Mouse (Mus musculus) stomach, embryonic 14.5 days (tissue): Measurements from ENCODE around the gene Nuak1. TPM values are rescaled to one million over a fixed set of nuclear protein-coding genes. Genes with fewer than 3 reads are reported as not detected.

Experiments
- ATAC-seq: fragments of 200-750 bp; cut with Nextera tagmentation; 2 replicates; pipeline ENCODE4 v1.8.0; 2017; ENCODE audit warnings: low read depth, moderate TSS enrichment; ENCODE audit not compliant: insufficient number of reproducible peaks, insufficient read depth, low FRiP score
- H3K27ac ChIP-seq: fragments of 300-500 bp; sonication (generic); 2 replicates; pipeline ENCODE4 v1.5.1; 2014; ENCODE audit warnings: mild to moderate bottlenecking, low read length, moderate library complexity, mixed read lengths
- H3K27me3 ChIP-seq: fragments of 300-500 bp; sonication (generic); 2 replicates; pipeline ENCODE4 v1.6.1; 2014; ENCODE audit warnings: low read length, control low read depth, mixed read lengths; ENCODE audit not compliant: control insufficient read depth, insufficient read depth
- H3K36me3 ChIP-seq: fragments of 300-500 bp; sonication (generic); 2 replicates; pipeline ENCODE4 v1.6.1; 2014; ENCODE audit warnings: mild to moderate bottlenecking, control low read depth, low read length, moderate library complexity, mixed read lengths; ENCODE audit not compliant: control insufficient read depth, insufficient read depth
- H3K4me1 ChIP-seq: fragments of 300-500 bp; sonication (generic); 2 replicates; pipeline ENCODE4 v1.6.1; 2014; ENCODE audit warnings: low read length, control low read depth, mixed read lengths; ENCODE audit not compliant: control insufficient read depth, insufficient read depth
- H3K4me2 ChIP-seq: fragments of 300-500 bp; sonication (generic); replicated peaks from 2 replicates; pipeline ENCODE4 v1.6.1; 2014; ENCODE audit warnings: low read depth, low read length, control low read depth
- H3K4me3 ChIP-seq: fragments of 300-500 bp; sonication (generic); 2 replicates; pipeline ENCODE4 v1.5.1; 2014; ENCODE audit warnings: low read depth, low read length, control low read depth
- H3K9ac ChIP-seq: fragments of 300-500 bp; sonication (generic); replicated peaks from 2 replicates; pipeline ENCODE4 v1.6.1; 2014; ENCODE audit warnings: low read depth, mild to moderate bottlenecking, control low read depth, low read length, moderate library complexity, mixed read lengths
- H3K9me3 ChIP-seq: fragments of 300-500 bp; sonication (generic); 2 replicates; pipeline ENCODE4 v1.6.1; 2016; ENCODE audit warnings: low read depth, low read length, control low read depth; ENCODE audit not compliant: control insufficient read depth
- WGBS: fragments of 180-500 bp; shearing (Covaris S2); extraction: QIAGEN DNeasy Blood & Tissue Kit; methylation state at CpG from one replicate; pipeline ENCODE4 v1.1.7; 2014; 5-methylcytosine and 5-hydroxymethylcytosine counted together
- polyA plus RNA-seq: library from polyadenylated mRNA; unstranded; fragments of >200 nt; fragmentation: Nextera tagmentation; extraction: Ambion mirVana; gene quantifications from 2 replicates; pipeline ENCODE4 v1.2.1, GENCODE M21; 2014

Gene Nuak1
- polyA plus RNA-seq, 1 experiment from 2014 or later: 0.94 TPM

- H3K9me3 ChIP-seq: no peaks in the 10 kb centered on the region
- no peaks in the 10 kb centered on the region for H3K4me1 ChIP-seq
- H3K27me3 ChIP-seq: no peaks in the 10 kb centered on the region
- H3K4me3 ChIP-seq: no peak overlapping the region
- ATAC-seq: no peak
- H3K36me3 ChIP-seq: no peaks in the 10 kb centered on the region
- no peak overlapping the region for H3K27ac ChIP-seq
- H3K4me2 ChIP-seq: no peak overlapping the region
- no peak overlapping the region for H3K9ac ChIP-seq
- WGBS: 77% methylated on average over 7 of the region's 7 CpGs
Observed at GRCm38 (mm10) chr10:84365166-84365865, 75.1 kb downstream of the Nuak1 start.

DNA sequence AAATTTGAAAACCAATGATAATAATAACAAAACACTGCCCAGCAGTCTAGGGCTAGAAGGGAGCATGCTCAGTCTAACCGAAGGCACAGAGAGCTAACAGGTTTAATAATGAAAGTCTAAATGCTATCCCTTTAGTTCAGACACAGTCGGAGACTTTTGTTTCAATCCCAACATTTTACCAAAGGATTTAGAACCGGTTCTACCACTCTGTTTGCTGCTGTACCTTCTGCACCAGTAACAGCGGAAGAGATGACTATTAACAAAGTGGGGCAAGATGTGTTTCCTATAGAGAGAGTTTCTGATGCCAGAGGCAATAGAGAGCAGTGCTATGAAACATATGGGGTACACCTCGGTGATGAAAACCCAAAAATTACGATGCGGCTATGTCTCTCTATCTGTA, 76.6 kb downstream of the Nuak1 start:
- H3K9ac ChIP-seq: no peak overlapping the region
- H3K4me1 ChIP-seq: no peaks in the 10 kb centered on the region
- H3K4me3 ChIP-seq: no peak overlapping the region
- H3K27me3 ChIP-seq: no peaks in the 10 kb centered on the region
- H3K27ac ChIP-seq: no peak overlapping the region
- H3K4me2 ChIP-seq: no peak overlapping the region
- H3K36me3 ChIP-seq: no peaks in the 10 kb centered on the region
- no peak for ATAC-seq
- no peaks in the 10 kb centered on the region for H3K9me3 ChIP-seq
- 80% methylated on average over 7 of the region's 7 CpGs for WGBS

GRCm38 (mm10) chr10:84360953-84361352, 79.4 kb downstream of the Nuak1 start:
- 82% methylated on average over 4 of the region's 4 CpGs for WGBS
- H3K4me3 ChIP-seq: no peak overlapping the region
- no peaks in the 10 kb centered on the region for H3K27me3 ChIP-seq
- H3K4me2 ChIP-seq: no peak overlapping the region
- ATAC-seq: no peak
- no peaks in the 10 kb centered on the region for H3K36me3 ChIP-seq
- no peak overlapping the region for H3K27ac ChIP-seq
- no peaks in the 10 kb centered on the region for H3K9me3 ChIP-seq
- H3K9ac ChIP-seq: no peak overlapping the region
- no peaks in the 10 kb centered on the region for H3K4me1 ChIP-seq

- H3K9me3 ChIP-seq: no peaks in the 10 kb centered on the region
- 88% methylated on average over 9 of the region's 9 CpGs for WGBS
- H3K36me3 ChIP-seq: no peaks in the 10 kb centered on the region
- no peak for ATAC-seq
- no peaks in the 10 kb centered on the region for H3K27me3 ChIP-seq
- no peak overlapping the region for H3K4me2 ChIP-seq
- no peak overlapping the region for H3K27ac ChIP-seq
- H3K9ac ChIP-seq: no peak overlapping the region
- no peaks in the 10 kb centered on the region for H3K4me1 ChIP-seq
- H3K4me3 ChIP-seq: no peak overlapping the region
Observed at GRCm38 (mm10) chr10:84360391-84360790, 80.0 kb downstream of the Nuak1 start.

DNA sequence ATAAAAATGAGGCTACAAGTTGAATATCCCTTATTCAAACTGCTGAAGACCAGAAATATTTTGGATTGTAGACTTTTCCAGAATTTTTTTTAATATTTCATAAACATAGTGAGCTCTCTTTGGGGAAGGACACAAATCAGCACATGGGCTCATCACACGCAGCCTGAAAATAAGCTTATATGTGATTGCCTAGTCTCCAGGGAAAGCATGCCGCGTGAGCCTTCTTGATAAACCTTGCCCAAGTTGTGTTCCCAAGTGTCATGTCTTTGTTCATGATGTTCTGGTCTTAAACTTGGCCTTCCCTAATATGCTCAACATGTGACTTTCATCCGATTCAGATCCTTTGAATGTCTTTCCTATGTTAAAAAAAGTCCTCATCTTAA, 81.7 kb downstream of the Nuak1 start:
- no peak for ATAC-seq
- Histone ChIP-seq H3K27ac (no peak overlapping the region), H3K4me3 (no peak overlapping the region), H3K9me3 (no peaks in the 10 kb centered on the region), H3K4me2 (no peak overlapping the region), H3K9ac (no peak overlapping the region), H3K36me3 (no peaks in the 10 kb centered on the region), H3K27me3 (no peaks in the 10 kb centered on the region), H3K4me1 (no peaks in the 10 kb centered on the region)
- WGBS: 95% methylated on average over 4 of the region's 4 CpGs

DNA sequence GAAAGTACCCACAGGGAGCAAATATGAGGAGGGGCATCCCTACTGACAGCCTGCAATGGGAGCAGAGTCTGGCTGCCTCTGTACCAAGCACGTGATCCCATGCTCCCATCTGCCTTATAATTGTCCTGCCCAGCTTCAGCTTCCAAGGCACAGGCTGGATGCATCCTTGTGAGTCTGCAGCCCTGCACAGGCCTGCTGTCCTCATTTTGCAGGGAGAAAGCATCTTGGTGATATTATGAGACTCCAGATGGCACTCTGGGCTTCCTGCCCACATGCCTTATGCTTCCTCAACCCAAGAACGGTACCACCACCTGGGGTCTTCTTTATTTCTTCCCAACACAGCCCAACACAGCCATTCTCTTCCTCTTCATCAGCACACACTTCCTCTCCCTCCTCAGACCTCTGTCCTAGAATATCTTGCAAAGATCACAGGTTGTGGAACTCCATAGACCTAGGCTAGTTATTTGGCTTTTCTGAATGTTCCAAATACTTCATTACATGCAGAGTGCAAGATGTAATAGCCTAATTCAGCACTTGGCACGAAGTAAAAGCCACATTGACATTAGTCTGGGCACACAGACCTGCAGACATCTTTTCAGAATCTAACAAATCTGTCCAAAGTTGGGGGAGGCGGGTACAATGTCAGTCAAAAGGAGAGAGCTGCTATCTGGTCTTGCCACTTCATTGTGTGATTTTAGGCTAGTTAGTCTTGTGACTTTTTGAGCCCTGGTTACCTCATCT, 82.2 kb downstream of the Nuak1 start:
- no peaks in the 10 kb centered on the region for H3K9me3 ChIP-seq
- H3K36me3 ChIP-seq: no peaks in the 10 kb centered on the region
- no peaks in the 10 kb centered on the region for H3K27me3 ChIP-seq
- H3K27ac ChIP-seq: no peak overlapping the region
- H3K4me1 ChIP-seq: no peaks in the 10 kb centered on the region
- H3K4me2 ChIP-seq: no peak overlapping the region
- no peak overlapping the region for H3K9ac ChIP-seq
- H3K4me3 ChIP-seq: no peak overlapping the region
- ATAC-seq: no peak
- 71% methylated on average over 4 of the region's 4 CpGs for WGBS

- no peak overlapping the region for H3K27ac ChIP-seq
- H3K9ac ChIP-seq: no peak overlapping the region
- H3K36me3 ChIP-seq: no peaks in the 10 kb centered on the region
- no peaks in the 10 kb centered on the region for H3K9me3 ChIP-seq
- no peaks in the 10 kb centered on the region for H3K27me3 ChIP-seq
- 87% methylated on average over 4 of the region's 4 CpGs for WGBS
- H3K4me2 ChIP-seq: no peak overlapping the region
- no peaks in the 10 kb centered on the region for H3K4me1 ChIP-seq
- H3K4me3 ChIP-seq: no peak overlapping the region
- ATAC-seq: no peak
Observed at GRCm38 (mm10) chr10:84357593-84357992, 82.8 kb downstream of the Nuak1 start.

GRCm38 (mm10) chr10:84354323-84354722, 86.1 kb downstream of the Nuak1 start:
- no peaks in the 10 kb centered on the region for H3K9me3 ChIP-seq
- no peak overlapping the region for H3K4me2 ChIP-seq
- H3K4me3 ChIP-seq: no peak overlapping the region
- H3K27me3 ChIP-seq: no peaks in the 10 kb centered on the region
- WGBS: 70% methylated on average over 6 of the region's 6 CpGs
- ATAC-seq: no peak
- no peak overlapping the region for H3K27ac ChIP-seq
- no peaks in the 10 kb centered on the region for H3K36me3 ChIP-seq
- no peak overlapping the region for H3K9ac ChIP-seq
- H3K4me1 ChIP-seq: no peaks in the 10 kb centered on the region
